Mouse (Mus musculus) spleen, postnatal 10 days (tissue): ENCODE measurements around the gene Hnrnpul1.

Experiments
- DNase-seq, 2 experiments: peaks; one replicate each; pipeline ENCODE4 v3.0.0; 2021 to 2022; ENCODE audit warnings: low spot score in 2 of 2

Gene Hnrnpul1

DNA sequence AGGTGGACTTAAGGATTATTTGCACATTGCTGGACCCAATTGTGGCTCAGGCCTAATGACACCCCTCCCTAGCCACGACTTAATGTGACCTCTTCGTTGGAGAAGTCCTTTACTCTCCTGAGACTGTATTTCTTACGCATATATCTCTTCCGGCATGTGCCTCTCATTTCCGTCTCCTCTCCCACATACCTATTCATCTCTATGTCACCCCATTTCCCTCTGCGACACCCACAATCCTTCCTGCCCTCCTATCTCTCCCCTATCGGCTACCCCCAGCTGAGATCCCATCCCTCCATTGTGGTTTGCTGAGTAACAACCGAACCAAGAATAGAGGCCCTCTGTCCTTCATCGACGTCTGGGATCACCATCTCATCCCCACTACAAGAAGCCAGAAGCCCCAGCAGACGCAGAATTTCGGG, 64.9 kb downstream of the Hnrnpul1 start:
- DNase-seq = no peak

DNA sequence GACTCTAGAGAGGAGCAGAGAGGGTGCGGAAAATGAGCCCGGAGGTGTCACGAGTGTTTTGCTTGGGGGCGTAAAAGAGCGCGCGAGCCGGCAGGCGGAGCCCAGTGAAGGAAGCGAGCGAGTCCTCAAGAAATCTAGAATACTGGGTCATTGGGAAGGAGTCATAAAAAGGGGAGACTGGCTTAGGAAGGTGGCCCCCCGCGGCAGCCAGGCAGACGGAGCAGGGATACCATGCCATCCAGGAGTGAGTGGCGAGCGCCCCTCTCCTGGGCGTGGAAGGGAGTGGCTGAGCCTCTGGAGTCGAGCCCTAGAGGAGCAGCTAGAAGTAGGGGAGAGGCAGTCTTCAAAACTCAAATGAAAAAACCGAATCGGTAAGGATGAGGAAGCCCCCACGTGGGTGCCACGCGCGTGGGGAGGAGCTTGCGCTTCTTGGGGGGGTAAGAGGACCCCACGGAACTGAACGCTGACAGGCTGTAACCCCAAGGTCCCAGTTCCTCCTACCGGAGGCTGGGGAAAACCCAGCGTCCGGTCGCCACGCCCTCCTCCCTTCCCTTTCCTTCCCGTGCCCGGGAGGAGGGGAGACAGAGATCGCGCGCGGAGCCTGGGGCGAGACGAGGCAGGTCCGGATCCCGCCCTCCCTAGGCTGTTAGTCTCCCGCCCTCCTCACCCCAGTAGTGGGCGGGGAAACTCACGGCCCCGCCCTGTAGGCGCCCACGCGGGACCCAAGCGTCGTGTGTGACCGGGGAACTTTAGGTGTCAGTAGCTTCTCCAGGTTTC, 65.6 kb downstream of the Hnrnpul1 start:
- peak; percentile 76 to 86 for DNase-seq

GRCm38 (mm10) chr7:25687811-25688401, 66.7 kb downstream of the Hnrnpul1 start:
- peak; percentile 81 to 85 for DNase-seq

DNA sequence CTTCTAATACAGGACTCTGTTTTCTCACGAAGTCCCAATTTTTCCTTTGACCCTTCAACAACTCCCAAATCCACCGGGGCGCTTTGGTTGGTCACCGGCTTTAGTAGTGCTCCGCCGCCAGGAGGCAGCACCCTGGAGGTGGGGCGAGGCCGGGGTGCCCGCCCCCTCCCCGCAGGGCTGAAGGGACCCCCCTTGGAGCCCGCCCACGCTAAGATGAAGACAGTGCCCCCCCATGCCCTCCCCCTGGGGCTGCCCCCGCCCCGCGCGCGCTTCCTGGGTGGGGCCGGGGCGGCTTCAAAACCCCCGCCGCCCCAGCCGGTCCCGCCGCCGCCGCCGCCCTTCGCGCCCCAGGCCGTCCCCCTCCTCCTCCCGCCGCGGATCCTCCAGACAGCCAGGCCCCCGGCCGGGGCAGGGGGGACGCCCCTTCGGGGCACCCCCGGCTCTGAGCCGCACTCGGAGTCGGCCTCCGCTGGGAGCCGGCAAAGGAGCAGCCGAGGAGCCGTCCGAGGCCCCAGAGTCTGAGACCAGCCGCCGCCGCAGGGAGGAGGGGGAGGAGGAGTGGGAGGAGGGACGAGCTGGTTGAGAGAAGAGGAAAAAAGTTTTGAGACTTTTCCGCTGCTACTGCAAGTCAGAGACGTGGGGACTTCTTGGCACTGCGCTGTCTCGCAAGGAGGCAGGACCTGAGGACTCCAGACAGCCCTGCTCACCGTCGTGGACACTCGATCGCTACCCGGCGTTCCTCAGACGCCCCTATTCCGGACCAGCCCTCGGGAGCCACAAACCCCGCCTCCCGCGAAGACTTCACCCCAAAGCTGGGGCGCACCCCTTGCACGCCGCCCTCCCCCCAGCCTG, 67.7 kb downstream of the Hnrnpul1 start, which contains the start of gene Tgfb1:
Gene Tgfb1, plus strand, starts transcription at position 323 of the 852 bp plus-strand sequence.
- DNase-seq = peak; percentile 87 to 91

- DNase-seq = peak in 1 of 2 experiments; percentile 40
Observed at GRCm38 (mm10) chr7:25685926-25686470, 68.6 kb downstream of the Hnrnpul1 start.

- DNase-seq = no peak
Observed at GRCm38 (mm10) chr7:25684659-25685058, 69.9 kb downstream of the Hnrnpul1 start.

DNA sequence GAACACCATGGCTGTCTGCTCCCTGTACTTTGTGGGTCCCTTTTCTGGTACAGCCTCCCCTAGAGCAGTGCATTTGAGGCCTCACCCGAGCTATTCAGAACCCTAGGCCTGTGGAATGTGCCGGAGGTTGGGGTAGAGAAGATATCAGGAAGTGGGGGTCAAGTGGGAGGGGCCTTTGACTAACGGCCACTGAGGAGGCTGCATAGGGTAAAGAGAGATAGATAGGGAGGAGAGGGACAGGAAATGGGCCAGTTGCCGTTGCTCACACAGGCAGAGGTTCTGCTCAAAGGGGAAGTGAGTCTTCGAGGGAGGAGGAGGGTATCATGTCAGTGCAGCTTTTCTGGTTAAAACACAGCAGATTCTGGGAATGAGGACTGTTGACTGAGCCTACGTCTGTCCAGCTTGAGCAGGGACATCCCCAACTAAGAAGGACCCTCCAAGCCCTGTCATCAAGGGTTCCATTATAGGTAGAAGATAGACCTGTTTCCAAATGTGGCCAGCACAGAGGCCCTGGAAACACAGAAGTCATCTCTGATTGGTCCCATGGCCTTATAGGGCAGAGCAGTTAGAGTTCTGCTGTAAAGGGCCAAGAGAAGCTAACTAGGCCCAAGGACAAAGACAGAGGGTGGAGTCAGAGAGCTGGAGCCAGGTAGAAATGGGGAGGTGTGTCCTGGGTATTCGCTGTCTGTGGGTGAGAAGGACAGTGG, 70.9 kb downstream of the Hnrnpul1 start:
- peak; percentile 38 to 74 for DNase-seq

DNA sequence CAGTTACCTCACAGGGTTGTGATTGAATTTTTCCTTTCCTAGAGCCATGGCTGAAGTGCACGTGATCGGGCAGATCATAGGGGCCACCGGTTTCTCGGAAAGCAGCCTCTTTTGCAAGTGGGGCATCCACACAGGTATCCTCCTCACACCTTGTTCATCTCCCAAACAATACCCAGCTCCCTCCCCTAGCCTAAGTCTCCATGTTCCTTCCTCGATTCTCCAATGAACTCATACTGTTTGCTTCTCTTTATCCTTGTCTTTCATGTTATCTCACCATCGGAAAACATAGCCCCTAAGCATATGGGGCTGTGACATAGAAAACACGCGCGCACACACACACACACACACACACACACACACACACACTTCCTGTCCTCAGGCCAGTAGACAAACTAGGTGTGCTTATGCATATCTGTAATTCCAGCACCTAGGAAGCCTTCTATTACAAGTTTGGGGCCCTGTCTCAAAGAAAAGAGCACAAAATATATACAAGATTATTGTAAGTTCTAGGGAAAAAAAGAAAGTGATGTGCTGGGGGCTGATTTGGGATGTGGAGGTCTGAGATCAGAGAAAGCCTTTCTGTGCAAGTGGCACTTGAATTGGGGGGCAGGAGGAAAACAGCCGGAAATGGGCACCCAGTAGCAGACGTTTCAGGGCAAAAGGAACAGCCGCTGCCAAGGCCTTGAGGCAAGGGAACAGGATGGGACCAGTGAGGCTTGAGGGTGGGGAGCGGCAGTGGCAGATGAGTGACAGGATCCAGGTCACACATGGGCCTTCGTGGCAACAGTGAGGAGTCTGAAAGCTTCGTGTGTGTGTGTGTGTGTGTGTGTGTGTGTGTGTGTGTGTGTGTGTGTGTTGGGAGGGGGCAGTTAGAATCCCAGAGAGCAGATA, 73.0 kb downstream of the Hnrnpul1 start:
- DNase-seq = peak in 1 of 2 experiments; percentile 47

- DNase-seq = peak; percentile 99 to 100
Observed at GRCm38 (mm10) chr7:25680514-25681258, 73.9 kb downstream of the Hnrnpul1 start, which contains the start of gene B9d2. Gene B9d2, plus strand, starts transcription at chr7:25680780.

DNA sequence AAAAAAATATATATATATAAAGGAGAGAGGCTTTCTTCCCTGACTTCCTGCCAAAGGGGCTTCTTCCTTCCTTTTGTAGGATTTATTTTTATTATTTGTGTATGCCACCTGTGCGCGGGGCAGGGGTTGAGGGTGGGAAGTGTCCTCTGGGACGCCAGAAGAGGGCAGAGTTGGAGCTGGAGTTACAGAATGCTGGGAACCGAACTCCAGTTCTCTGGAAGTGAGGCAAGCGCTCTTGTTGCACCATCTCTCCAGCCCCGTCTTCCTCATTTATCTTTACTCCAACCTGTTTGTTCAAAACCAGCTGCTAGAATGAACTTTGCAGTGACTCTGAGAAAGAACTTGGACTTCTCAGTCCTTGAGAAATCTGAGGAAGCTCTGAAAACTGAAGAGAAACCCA, 74.6 kb downstream of the Hnrnpul1 start:
- DNase-seq = peak in 1 of 2 experiments; percentile 46

- no peak for DNase-seq
Observed at GRCm38 (mm10) chr7:25677013-25677412, 77.5 kb downstream of the Hnrnpul1 start.

DNA sequence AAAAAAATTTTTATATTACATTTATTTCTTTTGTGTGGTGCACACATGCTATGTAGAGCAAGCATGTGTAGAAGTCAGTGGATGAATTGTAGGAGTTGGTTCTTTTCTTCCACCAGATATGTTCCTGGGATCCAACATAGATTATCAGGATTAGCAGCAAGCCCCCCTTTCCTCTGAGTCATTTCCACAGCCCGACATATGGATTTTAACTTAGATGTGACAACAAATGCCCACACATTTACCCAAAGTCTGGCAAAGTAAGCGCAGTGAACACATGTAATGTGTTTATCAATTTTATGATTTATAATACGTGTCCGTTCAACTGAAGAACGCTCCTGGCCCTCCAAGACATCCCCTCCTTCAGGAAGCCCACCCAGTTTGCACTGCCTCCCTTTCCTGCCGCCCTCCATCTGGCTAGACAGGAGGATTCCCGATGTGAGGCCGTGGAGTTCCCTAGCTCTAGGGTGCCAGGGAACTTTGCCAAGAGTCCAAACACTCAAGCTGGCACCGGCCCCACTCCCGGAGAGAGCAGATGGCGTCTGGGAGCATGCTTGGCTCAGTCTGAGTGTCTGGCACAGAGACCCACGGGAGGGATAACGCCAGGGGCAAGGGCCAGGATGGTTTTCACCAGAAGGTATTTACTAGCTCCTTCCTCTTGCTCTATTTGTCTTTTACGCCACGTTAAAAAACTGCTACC, 78.3 kb downstream of the Hnrnpul1 start:
- no peak for DNase-seq

GRCm38 (mm10) chr7:25675405-25675804, 79.2 kb downstream of the Hnrnpul1 start:
- DNase-seq = no peak

DNA sequence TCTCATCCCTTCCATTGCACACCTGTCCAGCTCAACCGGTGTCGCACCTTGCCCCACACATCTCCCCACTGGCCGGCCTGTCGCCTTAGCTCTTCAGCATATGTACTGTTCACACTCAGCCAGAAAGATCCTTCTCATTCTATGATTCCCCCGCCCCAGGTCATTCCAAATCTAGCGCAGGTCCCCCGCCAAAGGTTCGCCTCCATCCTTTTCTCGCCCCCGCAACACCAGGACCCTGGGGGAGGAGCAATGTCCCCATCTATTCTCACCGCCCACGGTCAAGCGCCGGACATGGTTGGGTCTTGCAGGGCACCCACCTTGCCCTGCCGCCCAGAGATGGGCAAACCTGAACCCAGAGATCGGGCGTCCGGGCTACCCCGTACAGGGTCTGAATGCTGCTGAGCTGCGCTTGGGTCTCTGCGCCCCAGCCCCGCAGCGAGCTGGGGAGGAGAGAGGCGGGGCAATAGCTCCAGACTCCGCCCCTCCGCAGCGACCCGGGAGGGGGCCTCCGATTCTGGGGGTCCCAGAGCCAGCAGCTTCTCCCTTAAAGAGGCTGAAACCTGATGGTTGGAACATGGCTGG, 79.7 kb downstream of the Hnrnpul1 start, which contains the start of gene Tmem91:
Gene Tmem91, minus strand, starts transcription at position 448 of the 582 bp plus-strand sequence.
- no peak for DNase-seq

GRCm38 (mm10) chr7:25674297-25674696, 80.3 kb downstream of the Hnrnpul1 start:
- no peak for DNase-seq

- DNase-seq = no peak
Observed at GRCm38 (mm10) chr7:25672442-25672841, 82.1 kb downstream of the Hnrnpul1 start.

GRCm38 (mm10) chr7:25671686-25672085, 82.9 kb downstream of the Hnrnpul1 start:
- DNase-seq = no peak
